Mouse (Mus musculus) kidney, adult 2 months (tissue): ENCODE data around the gene Psmd3.
"Not testable (repeated sequence)": the region's sequence is repeated elsewhere in the genome, so short reads cannot be mapped to it uniquely, and the experiment has no call there.

Experiments
- CTCF ChIP-seq: fragments of 200-500 bp; conservative IDR thresholded peaks from 2 replicates; pipeline ENCODE4 v1.5.1; 2011; ENCODE audit warnings: low read depth, mild to moderate bottlenecking, control low read depth, low read length, moderate library complexity, mixed read lengths; ENCODE audit not compliant: insufficient read depth, insufficient read length
- POLR2A ChIP-seq: fragments of 200-500 bp; IDR thresholded peaks from one replicate; pipeline ENCODE4 v1.6.1; 2011; ENCODE audit warnings: low read depth, low read length, control low read depth

GRCm38 (mm10) chr11:98737220-98737619 is 54.9 kb downstream of the Psmd3 start:
- not testable (repeated sequence) for TF ChIP-seq CTCF, POLR2A
